Mouse (Mus musculus): ENCODE measurements around the gene Polr3h.

The Polr3h gene

GRCm38 (mm10) chr15:81872262-81873136 lies 53.5 kb downstream of the Polr3h start, which contains the start of gene Aco2:
Gene Aco2, plus strand, starts transcription at chr15:81872309.
- DNase-seq (ENCODE audit: low spot score): peak; percentile 100

DNA sequence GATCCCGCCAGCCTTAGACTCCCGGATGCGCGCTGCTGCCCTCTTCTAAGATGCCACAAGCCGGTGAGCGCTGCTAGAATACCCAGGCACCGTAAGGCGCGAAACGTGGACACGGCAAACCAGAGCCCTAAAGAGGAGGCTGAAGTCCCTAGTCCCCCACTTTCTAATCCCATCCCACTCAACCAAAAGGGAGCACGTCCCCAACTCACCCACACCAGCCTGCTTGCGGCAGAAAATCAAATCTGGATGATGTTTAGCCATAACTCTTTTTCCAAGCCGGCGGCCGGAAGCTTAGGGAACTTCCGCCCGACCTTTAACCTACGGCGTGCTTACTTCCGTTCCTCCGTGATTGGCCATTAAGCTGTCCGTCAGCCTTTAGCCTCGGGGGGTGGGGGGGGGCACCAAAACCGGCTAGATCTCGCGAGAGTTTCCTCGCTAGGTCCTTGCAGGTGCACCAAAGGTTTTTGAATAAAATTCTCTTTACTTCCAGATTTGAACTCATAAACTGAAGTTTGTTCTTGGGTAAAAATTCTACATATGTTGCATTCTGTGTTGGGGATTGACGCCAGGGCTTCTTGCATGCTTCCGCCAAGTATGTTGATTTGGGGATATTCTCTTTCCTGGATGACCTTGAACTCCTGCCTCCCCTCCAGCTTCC lies 54.3 kb downstream of the Polr3h start, which contains the start of gene Phf5a:
TSS of gene Phf5a (minus strand) at position 308 of the 658 bp plus-strand sequence.
- peak; percentile 96 for DNase-seq (ENCODE audit: low spot score)

GRCm38 (mm10) chr15:81869985-81870384 lies 56.1 kb downstream of the Polr3h start:
- DNase-seq (ENCODE audit: low spot score): peak; percentile 63

DNA sequence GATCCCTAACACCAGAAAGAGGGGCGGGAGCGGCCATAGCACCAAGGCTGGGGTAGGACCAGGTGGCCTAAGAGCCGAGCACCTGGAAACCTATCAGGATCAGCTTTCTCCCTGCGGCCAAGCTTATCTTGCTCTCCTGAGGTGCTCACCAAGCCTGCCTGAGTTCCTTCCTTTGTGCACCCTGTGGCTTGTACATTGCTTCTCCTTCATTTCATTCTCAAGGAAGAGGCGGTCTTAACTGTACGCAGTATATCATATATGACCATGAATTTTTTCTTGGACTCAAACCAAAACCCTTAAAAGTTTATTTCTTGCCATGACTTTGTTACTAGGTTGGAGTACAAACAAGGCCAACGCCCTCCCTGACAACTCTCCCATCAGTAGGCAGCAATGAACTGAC lies 61.8 kb downstream of the Polr3h start:
- DNase-seq (ENCODE audit: low spot score): no peak

DNA sequence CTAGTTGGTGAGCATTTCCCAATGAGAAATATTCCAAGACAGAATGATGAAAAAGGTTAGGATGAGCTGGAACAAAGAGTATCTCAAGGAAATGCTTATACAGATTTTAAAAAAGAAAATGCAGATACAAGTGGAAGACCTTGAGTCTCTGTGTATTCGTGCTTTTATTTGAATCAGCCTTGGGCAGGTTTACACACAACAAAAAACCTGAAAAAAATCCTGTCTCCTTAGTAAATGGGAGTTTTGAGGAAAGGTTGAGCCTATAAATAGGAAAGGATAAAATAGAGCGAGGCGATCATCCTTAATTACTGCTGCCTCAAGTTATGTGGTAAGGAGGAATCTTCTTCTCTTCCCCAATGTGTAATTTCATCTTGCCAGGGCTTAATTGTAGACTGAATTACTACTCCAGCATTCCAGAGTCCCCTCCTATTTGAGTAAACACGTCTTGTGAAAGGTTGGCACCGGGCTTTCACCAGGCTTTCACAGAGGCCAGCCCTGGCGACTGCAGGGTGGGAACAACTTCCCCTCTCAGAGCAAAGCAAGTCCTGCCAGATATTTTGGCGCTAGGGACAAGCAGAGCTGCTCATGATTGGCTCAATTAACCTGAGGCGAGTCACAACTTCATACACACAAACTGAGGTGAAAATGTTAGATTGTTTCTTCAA lies 65.4 kb downstream of the Polr3h start:
- DNase-seq (ENCODE audit: low spot score): no peak

DNA sequence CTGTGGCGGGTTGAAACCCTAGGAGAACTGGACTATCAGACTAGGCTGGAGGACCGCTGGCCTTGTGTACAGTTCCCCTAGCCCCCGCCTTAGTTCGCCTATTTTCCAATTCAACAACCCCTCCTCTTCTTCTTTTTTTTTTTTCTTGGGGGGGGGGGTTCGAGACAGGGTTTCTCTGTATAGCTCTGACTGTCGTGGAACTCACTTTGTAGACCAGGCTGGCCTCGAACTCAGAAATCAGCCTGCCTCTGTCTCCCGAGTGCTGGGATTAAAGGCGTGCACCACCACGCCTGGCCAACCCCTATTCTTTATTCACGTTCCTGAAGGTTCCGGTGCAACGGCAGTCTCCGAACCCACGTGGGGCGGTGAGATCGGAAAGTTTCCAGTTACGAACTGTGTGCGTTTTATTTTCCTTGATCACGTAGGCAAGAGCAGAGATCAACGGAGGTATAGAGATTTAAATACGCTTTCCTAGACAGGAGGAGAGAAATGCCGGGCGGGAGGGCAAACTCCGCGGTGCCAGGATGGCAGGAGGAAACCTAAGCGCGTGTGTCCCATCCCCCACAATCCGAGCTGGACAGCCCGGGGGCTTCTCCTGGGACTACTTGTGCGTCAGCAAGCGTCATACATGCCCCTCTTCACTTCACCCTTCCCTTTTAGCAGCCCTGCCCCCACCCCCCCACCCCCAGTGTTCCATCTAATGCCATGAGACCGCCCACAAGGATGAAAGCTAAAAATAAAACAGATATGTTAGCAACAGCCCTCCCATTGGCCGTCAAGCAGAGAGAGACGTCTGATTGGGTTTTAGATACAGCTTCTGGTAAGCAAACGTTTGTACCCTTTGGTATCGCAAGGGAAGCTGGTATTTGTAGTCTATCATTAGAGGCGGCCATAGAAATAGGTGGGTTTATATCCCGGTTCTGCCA lies 66.4 kb downstream of the Polr3h start:
- DNase-seq (ENCODE audit: low spot score): peak; percentile 70

DNA sequence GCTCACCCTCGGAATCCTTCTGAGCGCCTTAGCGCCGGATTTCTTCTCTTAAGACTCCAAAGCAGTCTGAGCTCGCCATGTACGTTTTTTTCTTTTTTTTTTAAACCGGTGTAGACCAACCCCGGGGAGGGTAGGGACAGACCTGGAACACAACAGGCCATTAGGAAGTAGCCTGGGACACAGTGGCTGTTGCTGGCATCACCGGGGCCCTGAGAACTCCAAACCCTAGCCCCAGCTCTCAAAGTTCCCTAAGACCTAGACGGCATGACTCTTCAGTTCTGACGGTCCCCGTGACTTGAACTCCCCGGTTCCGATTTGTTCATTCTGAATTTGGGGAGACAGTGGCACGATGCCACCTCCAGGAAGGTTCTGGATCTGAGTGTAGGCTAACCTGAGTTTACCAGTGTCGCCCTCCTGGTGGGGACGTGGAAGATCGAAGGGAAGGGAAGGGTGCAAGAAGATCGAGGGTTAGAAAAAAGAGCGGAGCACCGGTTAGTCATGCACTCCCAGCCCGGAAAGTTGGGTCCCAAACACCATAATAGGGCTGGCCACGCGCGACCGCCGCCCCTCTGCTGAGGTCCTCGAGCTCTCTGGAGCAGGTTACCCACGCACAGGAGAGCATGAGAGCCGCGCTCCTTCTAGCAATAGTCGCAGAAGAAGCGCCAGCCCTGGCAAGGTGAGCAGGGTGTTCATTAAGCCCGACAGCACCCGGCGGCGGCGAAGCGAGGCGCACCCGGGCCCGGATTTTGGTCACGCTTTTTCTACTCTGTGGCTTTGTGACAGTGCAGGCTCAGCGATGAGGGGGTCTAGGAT lies 67.3 kb downstream of the Polr3h start, which contains the start of gene Tob2:
TSS of gene Tob2 (minus strand) at position 280 of the 813 bp plus-strand sequence.
- DNase-seq (ENCODE audit: low spot score): peak; percentile 66

DNA sequence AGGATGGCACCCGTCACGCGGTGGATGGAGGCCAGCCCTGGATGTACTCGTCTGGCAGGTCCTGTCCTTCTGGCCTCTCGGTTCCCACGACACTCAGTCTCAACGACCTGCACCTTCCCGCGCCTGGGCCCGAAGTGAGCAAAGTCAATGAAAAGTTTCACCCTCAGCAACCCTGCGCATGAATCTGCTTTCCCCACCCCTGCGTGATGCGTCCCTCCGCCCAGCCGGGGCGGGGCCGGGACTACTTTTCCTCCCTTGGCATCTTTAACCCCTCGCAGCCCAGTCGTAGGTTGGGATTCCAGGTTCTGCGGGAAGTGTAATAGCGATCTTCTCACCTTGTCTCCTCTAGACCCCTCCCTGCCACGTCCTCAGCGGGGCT lies 67.9 kb downstream of the Polr3h start:
- DNase-seq (ENCODE audit: low spot score): peak; percentile 84

DNA sequence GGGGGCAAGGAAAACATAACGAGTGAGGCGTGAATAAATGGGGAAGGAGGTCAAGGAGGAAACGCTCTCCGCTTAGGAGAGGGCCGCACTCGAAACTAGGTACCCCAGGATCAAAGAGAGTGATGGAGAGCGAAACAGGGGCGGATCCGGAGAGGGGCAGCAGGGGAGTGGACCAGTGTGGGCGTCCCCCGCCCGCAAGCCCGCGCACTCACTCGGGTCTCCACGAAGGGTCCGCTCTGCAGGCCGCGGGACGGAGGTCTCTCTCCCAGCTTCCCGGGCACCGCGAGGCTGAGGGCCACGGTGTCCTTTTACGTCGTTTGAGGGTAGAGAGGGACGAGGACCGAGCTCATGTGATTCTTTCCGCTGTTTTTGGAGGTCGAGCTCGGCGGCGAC lies 68.3 kb downstream of the Polr3h start:
- DNase-seq (ENCODE audit: low spot score): no peak

GRCm38 (mm10) chr15:81856938-81857723 lies 68.9 kb downstream of the Polr3h start:
- DNase-seq (ENCODE audit: low spot score): peak; percentile 34

- DNase-seq (ENCODE audit: low spot score): peak; percentile 86
Observed at GRCm38 (mm10) chr15:81856030-81856790, 69.8 kb downstream of the Polr3h start.

DNA sequence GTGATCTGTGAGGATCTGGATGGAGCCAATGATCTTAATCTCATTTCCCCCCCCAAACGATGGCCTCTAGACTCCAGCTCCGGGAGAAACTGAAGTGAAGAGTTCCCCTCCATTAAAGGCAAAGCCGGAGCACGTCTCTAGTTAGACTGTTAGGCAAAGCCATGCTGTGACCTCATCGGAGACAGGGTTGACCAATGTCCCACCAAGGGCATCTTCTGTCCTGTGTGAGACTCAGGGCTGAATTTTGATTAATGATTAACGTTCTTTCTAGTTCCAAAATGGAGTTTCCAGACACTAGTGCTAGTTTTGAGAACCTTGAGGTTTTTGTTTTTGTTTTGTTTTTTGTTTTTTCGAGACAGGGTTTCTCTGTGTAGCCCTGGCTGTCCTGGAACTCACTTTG lies 73.0 kb downstream of the Polr3h start:
- no peak for DNase-seq (ENCODE audit: low spot score)

DNA sequence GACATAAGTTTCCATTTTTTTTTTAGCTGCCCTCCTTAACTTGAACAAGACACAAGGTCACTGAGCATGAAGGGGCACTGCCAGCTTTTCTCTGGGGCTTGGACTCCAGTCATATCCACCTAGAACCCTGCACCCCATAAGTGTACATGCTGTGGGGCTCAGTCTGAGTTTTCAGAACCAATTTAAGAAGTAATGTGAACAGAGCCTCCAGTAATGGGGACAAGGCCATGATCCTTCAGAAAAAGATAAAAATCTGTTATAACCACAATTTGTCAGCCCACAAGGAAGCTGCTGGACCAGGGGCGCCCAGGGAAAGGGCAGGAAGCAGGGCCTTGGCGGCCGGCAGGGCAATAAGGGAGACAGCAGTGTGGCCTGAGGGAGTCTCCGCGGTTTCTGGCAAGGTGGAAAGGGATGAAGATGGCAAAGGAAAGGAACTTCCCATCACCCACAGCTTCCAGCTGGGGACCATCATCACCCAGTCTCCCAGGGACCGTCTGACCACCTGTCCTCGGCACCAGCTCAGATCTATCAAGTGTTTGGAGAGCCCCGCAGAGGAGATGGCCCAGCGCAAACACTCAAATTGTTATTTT lies 73.5 kb downstream of the Polr3h start:
- DNase-seq (ENCODE audit: low spot score): no peak

DNA sequence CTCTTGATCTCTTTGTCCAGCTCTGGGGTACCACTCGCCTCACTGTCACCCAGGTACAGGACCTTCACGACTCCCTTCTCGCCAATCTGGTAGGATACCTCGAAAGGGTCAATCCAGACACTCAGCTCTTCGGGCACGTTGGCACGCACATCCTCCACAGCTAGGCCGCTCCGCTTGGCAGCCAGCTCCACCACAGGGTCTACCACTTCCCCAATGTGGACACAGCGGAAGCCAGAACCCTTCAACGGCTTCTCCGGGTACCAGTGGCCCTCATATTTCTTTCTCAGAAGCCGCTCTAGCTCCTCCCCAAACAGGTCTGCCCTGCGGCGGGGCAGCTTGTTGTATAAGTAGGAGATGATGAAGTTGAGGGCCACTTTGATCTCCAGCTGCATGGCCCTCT lies 74.7 kb downstream of the Polr3h start:
- DNase-seq (ENCODE audit: low spot score): no peak

DNA sequence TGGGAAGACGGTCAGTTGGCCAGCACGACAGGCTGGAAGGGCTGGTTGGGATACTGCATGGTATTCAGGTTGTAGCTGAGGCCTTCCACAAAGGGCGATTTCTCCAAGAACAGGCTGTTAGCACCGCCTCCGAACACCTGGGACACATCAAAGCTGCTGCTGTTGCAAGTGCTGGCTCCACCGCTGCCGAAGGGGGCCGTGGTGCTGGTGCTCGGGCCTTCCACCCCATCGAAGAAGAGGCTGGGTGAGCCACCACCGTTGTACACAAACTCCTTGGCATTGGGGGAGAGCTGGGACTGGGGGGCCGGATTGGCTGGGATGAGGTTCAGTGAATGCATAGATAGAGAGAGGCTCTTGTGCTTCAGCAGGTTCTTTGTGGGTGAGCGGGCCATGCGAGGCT lies 75.3 kb downstream of the Polr3h start:
- no peak for DNase-seq (ENCODE audit: low spot score)

DNA sequence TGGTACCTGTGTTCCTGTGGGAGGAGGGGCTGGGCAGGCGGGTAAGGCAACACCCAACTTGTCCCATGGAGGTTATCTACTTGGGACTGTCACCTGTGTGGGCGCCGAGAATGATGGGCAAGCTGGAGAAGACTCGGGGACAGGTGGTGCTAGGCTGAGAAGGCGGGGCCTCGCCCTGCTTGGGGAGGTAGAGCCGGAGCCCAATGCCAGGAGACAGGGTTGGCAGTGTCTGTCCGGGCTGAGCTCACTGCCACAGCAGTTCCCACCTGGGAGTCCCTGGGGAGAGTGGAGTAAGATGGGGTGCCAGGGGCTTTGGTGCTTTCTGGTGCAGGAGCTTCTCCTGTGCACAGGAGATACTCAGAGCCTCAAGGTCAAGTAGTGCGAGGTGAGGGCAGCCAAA lies 76.9 kb downstream of the Polr3h start:
- no peak for DNase-seq (ENCODE audit: low spot score)

DNA sequence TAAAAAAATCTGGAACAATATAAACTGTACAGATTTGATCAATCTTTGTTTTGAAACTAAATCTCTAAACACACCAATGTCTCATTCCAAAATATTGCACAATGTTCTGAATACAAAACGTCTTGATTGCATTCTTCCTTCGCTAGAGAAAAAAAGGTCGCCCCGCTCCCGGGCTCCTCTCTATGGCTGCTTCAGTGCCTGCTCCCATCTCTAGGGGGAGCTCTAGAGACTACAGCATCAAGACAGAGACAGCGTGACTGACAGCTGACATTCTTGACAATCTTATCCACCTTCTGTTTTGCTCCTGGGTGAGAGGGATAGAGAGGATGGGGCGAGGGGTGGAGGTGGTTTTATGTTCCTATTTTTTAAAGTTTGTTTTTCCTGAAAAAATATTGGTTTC lies 77.7 kb downstream of the Polr3h start:
- DNase-seq (ENCODE audit: low spot score): peak; percentile 78

- DNase-seq (ENCODE audit: low spot score): no peak
Observed at GRCm38 (mm10) chr15:81847861-81848260, 78.2 kb downstream of the Polr3h start.

GRCm38 (mm10) chr15:81847161-81847560 lies 78.9 kb downstream of the Polr3h start:
- DNase-seq (ENCODE audit: low spot score): no peak
